Mouse (Mus musculus) right cerebral cortex, adult 18-20 months (tissue): Measurements from ENCODE around the gene Siva1.

Source experiments
- DNase-seq: peaks from one replicate; pipeline ENCODE4 v3.0.0; 2022; ENCODE audit warnings: mixed read lengths

Siva1 gene

GRCm38 (mm10) chr12:112679027-112679996, 34.8 kb downstream of the Siva1 start:
- no peak for DNase-seq

GRCm38 (mm10) chr12:112683351-112683750, 38.9 kb downstream of the Siva1 start:
- peak; percentile 51 for DNase-seq

DNA sequence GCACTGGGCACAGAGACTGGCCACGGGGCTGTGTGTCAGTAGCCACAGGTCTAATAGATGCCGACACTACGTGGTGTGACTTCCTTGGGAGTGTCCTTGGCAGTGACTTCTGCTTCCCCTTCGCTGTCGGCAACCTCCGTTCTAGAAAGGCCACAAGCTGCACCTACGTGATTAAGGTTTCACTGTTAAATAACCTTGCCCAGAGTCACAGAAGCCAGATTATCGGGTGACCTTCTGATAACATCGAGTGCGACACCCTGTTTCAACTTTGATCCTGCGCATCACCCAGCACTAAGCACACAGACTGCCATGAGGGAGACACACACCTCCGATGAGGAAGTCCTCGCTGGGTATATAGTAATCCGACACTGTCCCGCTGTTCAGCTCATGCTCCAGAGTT, 44.0 kb downstream of the Siva1 start:
- DNase-seq, result no peak

DNA sequence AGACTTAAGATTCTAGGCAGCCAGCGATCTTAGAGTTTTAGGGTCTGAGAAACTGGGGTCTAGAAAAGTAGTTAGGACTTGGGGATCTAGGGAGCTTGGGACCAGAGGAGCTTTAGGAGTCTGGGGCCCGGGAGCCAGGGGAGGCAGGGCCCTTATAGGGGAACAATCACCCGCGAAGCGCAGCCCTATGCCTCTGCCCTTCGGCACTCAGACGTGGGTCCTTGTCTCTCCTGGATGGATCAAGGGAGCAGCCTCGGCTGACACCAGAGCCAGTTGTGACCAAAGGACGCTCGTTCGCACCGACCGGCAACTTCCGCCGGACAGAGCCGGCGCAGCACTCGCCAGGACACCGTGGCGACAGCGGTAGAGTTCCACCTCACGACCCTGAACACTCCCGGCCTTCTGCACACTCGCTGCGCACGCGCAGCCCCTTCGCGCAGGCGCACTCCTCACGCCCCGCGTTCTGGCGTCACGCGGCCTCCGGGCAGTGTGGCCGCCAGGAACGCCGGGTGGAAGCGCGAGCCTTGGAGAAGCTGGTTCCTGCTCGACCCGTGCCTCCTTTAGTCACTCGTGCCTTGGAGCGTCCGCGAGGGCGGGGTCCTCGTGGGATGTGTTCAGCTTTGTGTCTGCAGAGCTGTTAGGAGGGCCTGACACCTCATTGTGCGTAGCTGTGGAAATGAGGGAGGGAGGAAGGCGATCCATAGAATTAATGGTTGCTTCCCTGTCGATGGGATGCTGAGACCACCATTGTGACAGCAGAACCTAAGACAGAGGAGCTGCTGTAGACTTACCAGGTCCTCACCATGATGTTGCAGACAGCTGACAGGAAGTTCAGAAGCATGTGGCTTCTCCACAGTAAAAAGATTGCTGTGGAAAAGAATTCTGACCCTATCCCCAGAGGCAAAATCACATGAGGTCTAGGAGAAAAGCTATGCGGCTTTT, 49.0 kb downstream of the Siva1 start:
- peak; percentile 96 for DNase-seq

- DNase-seq, result no peak
Measured at GRCm38 (mm10) chr12:112694127-112694475, 49.6 kb downstream of the Siva1 start.

DNA sequence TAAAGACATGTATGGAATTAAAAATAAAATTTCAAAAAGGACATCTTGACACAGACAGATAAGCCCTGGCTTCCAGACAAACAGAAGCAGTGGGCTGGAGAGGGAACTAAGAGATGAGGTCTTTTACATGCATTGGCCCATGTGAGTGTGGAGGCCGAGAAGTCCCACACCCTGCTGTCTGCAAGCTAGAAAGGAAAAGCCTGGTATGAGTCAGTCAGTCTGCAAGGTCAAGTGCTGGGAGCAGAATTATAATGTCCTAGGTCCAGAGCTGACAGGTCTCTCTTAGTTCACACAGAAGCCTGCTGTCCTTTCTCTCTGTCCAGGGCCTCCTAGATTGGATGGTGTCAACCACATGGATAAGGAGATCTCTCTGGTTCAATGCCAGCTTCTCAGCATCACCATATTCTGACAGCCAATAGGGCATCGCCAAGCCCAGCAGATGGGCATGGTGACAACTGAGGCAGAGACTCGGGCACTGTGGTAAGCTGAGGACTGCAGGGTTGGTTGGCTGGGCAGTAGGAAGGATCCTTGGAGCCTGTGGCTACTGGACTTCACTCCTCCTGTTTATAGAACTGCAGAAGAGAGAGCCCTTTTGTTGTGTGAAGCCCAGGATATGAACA, 52.4 kb downstream of the Siva1 start:
- DNase-seq, result no peak
